Mouse (Mus musculus): Measurements from ENCODE around the gene Gm20481.

GRCm38 (mm10) chr17:34953258-34953657 is 16.5 kb upstream of the Gm20481 start:
- TF ChIP-seq CTCF (IDR thresholded peaks at IDR 0.05; ENCODE audit: low read depth, low read length) (no peak), POLR2A (IDR thresholded peaks at IDR 0.05; ENCODE audit: insufficient read depth, low read length) (no peak)

All from ES-Bruce4 (cell line).